Mouse (Mus musculus) hindbrain, embryonic 16.5 days (tissue): ENCODE data around the gene Vasp. TPM values are rescaled to one million over a fixed set of nuclear protein-coding genes. Genes with fewer than 3 reads are reported as not detected.

Experiments
- ATAC-seq: fragments of 200-750 bp; cut with Nextera tagmentation; 2 replicates; pipeline ENCODE4 v1.8.0; 2017; ENCODE audit warnings: moderate TSS enrichment, moderate library complexity
- H3K27ac ChIP-seq: fragments of 300-500 bp; sonication (generic); 2 replicates; pipeline ENCODE4 v1.5.1; 2014; ENCODE audit warnings: low read depth, mild to moderate bottlenecking, control low read depth, low read length, moderate library complexity
- H3K27me3 ChIP-seq: fragments of 300-500 bp; sonication (generic); replicated peaks from 2 replicates; pipeline ENCODE4 v1.6.1; 2014; ENCODE audit warnings: low read length; ENCODE audit not compliant: control insufficient read depth, insufficient read depth
- H3K36me3 ChIP-seq: fragments of 300-500 bp; sonication (generic); 2 replicates; pipeline ENCODE4 v1.6.1; 2014; ENCODE audit warnings: mild to moderate bottlenecking, low read length, moderate library complexity, mixed read lengths; ENCODE audit not compliant: control insufficient read depth, insufficient read depth
- H3K4me1 ChIP-seq: fragments of 300-500 bp; sonication (generic); 2 replicates; pipeline ENCODE4 v1.6.1; 2014; ENCODE audit warnings: low read depth, low read length; ENCODE audit not compliant: control insufficient read depth, insufficient read depth
- H3K4me2 ChIP-seq: fragments of 300-500 bp; sonication (generic); 2 replicates; pipeline ENCODE4 v1.6.1; 2014; ENCODE audit warnings: mild to moderate bottlenecking, low read length, control low read depth, moderate library complexity
- H3K4me3 ChIP-seq: fragments of 300-500 bp; sonication (generic); 2 replicates; pipeline ENCODE4 v1.5.1; 2014; ENCODE audit warnings: mild to moderate bottlenecking, low read length, control low read depth, moderate library complexity
- H3K9ac ChIP-seq: fragments of 300-500 bp; sonication (generic); 2 replicates; pipeline ENCODE4 v1.6.1; 2014; ENCODE audit warnings: low read depth, mild to moderate bottlenecking, control low read depth, low read length, moderate library complexity
- H3K9me3 ChIP-seq: fragments of 300-500 bp; sonication (generic); 2 replicates; pipeline ENCODE4 v1.6.1; 2014; ENCODE audit warnings: mild to moderate bottlenecking, low read length, moderate library complexity; ENCODE audit not compliant: control insufficient read depth
- WGBS: fragments of 180-500 bp; shearing (Covaris S2); extraction: QIAGEN DNeasy Blood & Tissue Kit; methylation state at CpG from one replicate; pipeline ENCODE4 v1.1.7; 2014; 5-methylcytosine and 5-hydroxymethylcytosine counted together
- polyA plus RNA-seq: library from polyadenylated mRNA; unstranded; fragments of >200 nt; fragmentation: Nextera tagmentation; extraction: Ambion mirVana; gene quantifications from 2 replicates; pipeline ENCODE4 v1.2.1, GENCODE M21; 2015

The Vasp gene
- polyA plus RNA-seq, 1 experiment from 2014 or later = 39.9 TPM

- Histone ChIP-seq H3K9ac (no peak overlapping the region), H3K4me2 (no peak overlapping the region), H3K4me3 (no peak overlapping the region), H3K27me3 (no peaks in the 10 kb centered on the region), H3K27ac (no peak overlapping the region), H3K4me1 (peaks cover 20% of the 10 kb centered on the region), H3K36me3 (peaks cover 12% of the 10 kb centered on the region; the same call in 1 of the 2 replicates), H3K9me3 (no peaks in the 10 kb centered on the region)
- WGBS = 81% methylated on average over 10 of the region's 10 CpGs
- no peak for ATAC-seq
These were observed 5.4 kb downstream of the Vasp start for GRCm38 (mm10) chr7:19265928-19266822.

- WGBS = 84% methylated on average over 7 of the region's 7 CpGs
- H3K4me2 ChIP-seq = no peak overlapping the region
- H3K4me3 ChIP-seq = no peak overlapping the region
- no peak overlapping the region for H3K27ac ChIP-seq
- peaks cover 14% of the 10 kb centered on the region for H3K4me1 ChIP-seq
- ATAC-seq = no peak
- no peaks in the 10 kb centered on the region for H3K27me3 ChIP-seq
- H3K9ac ChIP-seq = no peak overlapping the region
- H3K36me3 ChIP-seq = peaks cover 13% of the 10 kb centered on the region
- no peaks in the 10 kb centered on the region for H3K9me3 ChIP-seq
These were observed 6.5 kb downstream of the Vasp start for GRCm38 (mm10) chr7:19265147-19265546.

GRCm38 (mm10) chr7:19258336-19258735, 13.3 kb downstream of the Vasp start:
- Histone ChIP-seq H3K4me1 (no peaks in the 10 kb centered on the region), H3K36me3 (peaks cover 22% of the 10 kb centered on the region), H3K4me2 (no peak overlapping the region), H3K4me3 (no peak overlapping the region), H3K9ac (no peak overlapping the region), H3K9me3 (no peaks in the 10 kb centered on the region), H3K27me3 (no peaks in the 10 kb centered on the region), H3K27ac (no peak overlapping the region)
- WGBS = 75% methylated on average over 3 of the region's 3 CpGs
- no peak for ATAC-seq

GRCm38 (mm10) chr7:19257390-19258022, 14.1 kb downstream of the Vasp start:
- Histone ChIP-seq H3K27me3 (no peaks in the 10 kb centered on the region), H3K27ac (no peak overlapping the region), H3K4me1 (no peaks in the 10 kb centered on the region), H3K9ac (no peak overlapping the region), H3K4me2 (no peak overlapping the region), H3K9me3 (no peaks in the 10 kb centered on the region), H3K4me3 (no peak overlapping the region), H3K36me3 (peaks cover 22% of the 10 kb centered on the region)
- WGBS = 34% methylated on average over 11 of the region's 11 CpGs
- ATAC-seq = peak; percentile 67

- Histone ChIP-seq H3K36me3 (peaks cover 22% of the 10 kb centered on the region), H3K27me3 (no peaks in the 10 kb centered on the region), H3K9ac (no peak overlapping the region), H3K9me3 (no peaks in the 10 kb centered on the region), H3K4me3 (no peak overlapping the region), H3K27ac (no peak overlapping the region), H3K4me1 (no peaks in the 10 kb centered on the region), H3K4me2 (no peak overlapping the region)
- 93% methylated on average over 7 of the region's 7 CpGs for WGBS
- ATAC-seq = no peak
These were observed 15.1 kb downstream of the Vasp start for GRCm38 (mm10) chr7:19256567-19256966.

GRCm38 (mm10) chr7:19255395-19255794, 16.2 kb downstream of the Vasp start:
- Histone ChIP-seq H3K36me3 (peaks cover 22% of the 10 kb centered on the region), H3K9ac (no peak overlapping the region), H3K27ac (no peak overlapping the region), H3K9me3 (no peaks in the 10 kb centered on the region), H3K27me3 (no peaks in the 10 kb centered on the region), H3K4me1 (no peaks in the 10 kb centered on the region), H3K4me2 (no peak overlapping the region), H3K4me3 (no peak overlapping the region)
- WGBS = 86% methylated on average over 17 of the region's 17 CpGs
- ATAC-seq = no peak

GRCm38 (mm10) chr7:19253437-19253836, 18.2 kb downstream of the Vasp start:
- H3K27ac ChIP-seq = no peak overlapping the region
- peaks cover 14% of the 10 kb centered on the region for H3K36me3 ChIP-seq
- WGBS = 70% methylated on average over 5 of the region's 5 CpGs
- no peaks in the 10 kb centered on the region for H3K9me3 ChIP-seq
- no peak overlapping the region for H3K9ac ChIP-seq
- no peak for ATAC-seq
- no peak overlapping the region for H3K4me2 ChIP-seq
- H3K4me1 ChIP-seq = no peaks in the 10 kb centered on the region
- H3K27me3 ChIP-seq = no peaks in the 10 kb centered on the region
- H3K4me3 ChIP-seq = no peak overlapping the region

- H3K4me3 ChIP-seq = no peak overlapping the region
- no peak overlapping the region for H3K27ac ChIP-seq
- no peak overlapping the region for H3K9ac ChIP-seq
- H3K9me3 ChIP-seq = no peaks in the 10 kb centered on the region
- H3K27me3 ChIP-seq = no peaks in the 10 kb centered on the region
- H3K36me3 ChIP-seq = 0 out of 2 replicates have a peak, but pooled peaks cover 6% of the 10 kb centered on the region
- H3K4me2 ChIP-seq = no peak overlapping the region
- no peaks in the 10 kb centered on the region for H3K4me1 ChIP-seq
- WGBS = 83% methylated on average over 4 of the region's 4 CpGs
- no peak for ATAC-seq
These were observed 19.5 kb downstream of the Vasp start for GRCm38 (mm10) chr7:19252078-19252477.

- Histone ChIP-seq H3K27ac (no peak overlapping the region), H3K9me3 (no peaks in the 10 kb centered on the region), H3K4me2 (no peak overlapping the region), H3K27me3 (no peaks in the 10 kb centered on the region), H3K9ac (no peak overlapping the region), H3K36me3 (peaks cover 11% of the 10 kb centered on the region; the same call in 1 of the 2 replicates), H3K4me1 (no peaks in the 10 kb centered on the region; the same call in 1 of the 2 replicates), H3K4me3 (no peak overlapping the region)
- no peak for ATAC-seq
- WGBS = 100% methylated on average over 2 of the region's 2 CpGs
These were observed 24.1 kb downstream of the Vasp start for GRCm38 (mm10) chr7:19247511-19247910.
